Mouse (Mus musculus): ENCODE results near the gene Optn.
A peak's percentile ranks its signal among the peaks of the same experiment; 100 is the strongest.
"Not testable (repeated sequence)": the region's sequence is repeated elsewhere in the genome, so short reads cannot be mapped to it uniquely, and the experiment has no call there.

The Optn gene

GRCm38 (mm10) chr2:5063299-5064205, at the start of gene Optn:
TSS of gene Optn (minus strand) at chr2:5064051.
- DNase-seq (ENCODE audit: low read depth, low spot score), result peak; percentile 88

DNA sequence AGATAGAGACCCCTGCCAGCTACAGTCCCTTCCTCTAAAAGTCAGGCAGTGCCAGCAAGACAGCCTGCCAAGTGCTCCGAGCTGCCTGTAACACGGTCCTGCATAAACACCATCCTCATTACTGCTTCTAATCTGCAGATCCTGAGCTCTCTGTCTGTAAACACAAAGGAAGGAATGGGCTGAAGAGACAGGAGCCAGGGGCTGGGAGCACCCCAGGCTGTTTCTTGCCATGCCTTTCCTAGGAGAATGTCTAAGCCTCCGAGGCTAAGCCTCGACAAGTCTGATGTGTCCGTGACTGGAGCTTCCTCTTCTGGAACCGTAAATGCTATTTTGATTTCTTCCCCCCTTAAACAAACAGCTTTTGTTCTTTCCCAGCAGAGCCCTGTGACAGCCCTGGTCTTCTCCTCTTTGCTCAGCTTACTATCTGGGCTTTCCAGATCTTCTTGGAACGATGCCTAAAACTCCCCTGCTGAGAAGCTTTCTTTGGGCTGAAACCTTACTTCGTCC, 49.0 kb upstream of the Optn start:
- peak; percentile 23 for DNase-seq (ENCODE audit: low read depth, low spot score)

DNA sequence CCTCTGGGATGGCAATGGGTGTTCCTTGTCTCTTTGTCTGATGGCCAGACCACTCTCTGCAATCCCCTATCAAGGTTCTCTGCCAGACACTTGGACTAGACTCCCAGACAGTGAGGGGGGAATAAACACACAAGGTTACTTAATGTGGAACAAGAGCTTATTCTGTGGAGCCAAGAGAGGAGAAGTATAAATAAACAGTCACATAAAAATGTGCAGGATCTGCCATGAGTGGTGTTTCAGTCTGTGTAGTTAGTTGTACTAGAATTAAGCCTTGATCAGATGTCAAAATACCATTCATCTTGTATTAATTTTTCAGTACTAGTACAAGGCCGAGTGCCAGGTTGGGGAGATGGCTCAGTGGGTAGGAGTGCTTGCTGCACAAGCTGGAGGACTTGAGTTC, 39.0 kb upstream of the Optn start:
- no peak for DNase-seq (ENCODE audit: low read depth, low spot score)

GRCm38 (mm10) chr2:5101743-5102245, 37.9 kb upstream of the Optn start:
- no peak for DNase-seq (ENCODE audit: low read depth, low spot score)

DNA sequence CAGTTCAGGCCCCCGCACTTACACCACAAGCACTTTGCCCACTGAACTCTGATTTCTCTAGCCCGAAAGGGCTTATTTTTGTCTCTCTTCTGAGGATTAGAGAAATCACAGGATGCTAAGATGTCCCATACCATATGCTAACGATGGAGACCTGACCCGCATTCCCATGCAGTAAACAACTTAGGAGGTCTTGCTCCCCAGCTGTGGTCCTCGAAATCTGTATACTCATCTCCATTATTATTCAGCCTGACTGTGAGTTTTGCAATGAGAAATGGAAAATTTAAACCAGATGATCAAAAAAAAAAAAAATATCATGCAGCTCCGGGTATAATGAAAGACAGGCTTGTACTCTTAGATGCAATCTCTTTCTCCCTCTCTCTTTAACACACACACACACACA, 35.3 kb upstream of the Optn start:
- no peak for DNase-seq (ENCODE audit: low read depth, low spot score)

DNA sequence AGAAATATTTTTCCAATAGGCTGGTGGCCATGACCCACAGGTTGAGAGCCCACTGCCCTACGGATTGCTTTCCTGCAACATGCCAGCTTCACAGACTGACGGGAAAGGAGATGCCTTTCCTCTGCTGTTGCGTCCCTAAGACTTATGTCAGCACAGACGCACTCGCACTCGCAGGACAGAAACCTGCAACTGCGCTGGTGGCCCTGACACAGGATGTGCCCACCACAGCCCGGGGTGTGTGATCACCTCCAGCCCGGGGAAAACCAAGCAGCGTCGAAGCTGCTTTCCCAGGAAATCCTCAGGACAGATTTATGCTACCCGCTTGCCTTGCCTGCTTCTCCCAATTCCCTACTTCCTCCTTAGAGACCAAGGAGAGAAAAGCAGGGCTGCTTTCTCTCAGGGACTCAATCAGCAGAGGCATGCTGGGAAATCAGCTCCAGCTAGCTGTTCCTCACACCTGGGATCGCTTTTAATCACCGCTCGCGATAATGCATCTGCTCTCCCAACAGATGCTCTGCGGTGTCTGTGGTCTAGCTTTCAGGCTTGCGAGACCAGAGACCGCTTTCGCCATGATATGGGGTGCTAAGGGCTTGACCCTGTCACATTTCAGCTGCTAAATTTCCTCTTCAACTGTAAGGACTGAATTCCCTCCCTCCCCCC, 34.1 kb upstream of the Optn start:
- DNase-seq (ENCODE audit: low read depth, low spot score), result no peak

DNA sequence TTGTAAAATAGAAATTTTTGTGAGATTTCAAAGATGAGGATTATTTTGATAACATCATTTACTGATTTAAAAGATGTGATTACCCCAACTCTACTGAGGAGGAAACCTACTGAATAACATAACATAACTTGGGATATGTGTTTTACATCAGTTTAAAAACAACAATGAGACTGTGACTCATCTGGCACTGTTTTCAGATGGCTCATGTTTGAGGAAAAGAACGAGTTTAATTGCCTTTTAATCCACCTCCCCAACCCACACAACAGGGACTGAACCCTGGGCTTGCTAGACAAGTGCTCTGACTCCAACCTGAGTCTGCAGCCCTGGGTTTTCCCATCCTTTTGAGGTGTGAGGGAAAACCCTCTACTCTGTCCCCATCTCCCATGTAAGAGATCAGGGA, 31.5 kb upstream of the Optn start:
- DNase-seq (ENCODE audit: low read depth, low spot score), result no peak

GRCm38 (mm10) chr2:5094876-5095275, 31.0 kb upstream of the Optn start:
- DNase-seq (ENCODE audit: low read depth, low spot score), result no peak

DNA sequence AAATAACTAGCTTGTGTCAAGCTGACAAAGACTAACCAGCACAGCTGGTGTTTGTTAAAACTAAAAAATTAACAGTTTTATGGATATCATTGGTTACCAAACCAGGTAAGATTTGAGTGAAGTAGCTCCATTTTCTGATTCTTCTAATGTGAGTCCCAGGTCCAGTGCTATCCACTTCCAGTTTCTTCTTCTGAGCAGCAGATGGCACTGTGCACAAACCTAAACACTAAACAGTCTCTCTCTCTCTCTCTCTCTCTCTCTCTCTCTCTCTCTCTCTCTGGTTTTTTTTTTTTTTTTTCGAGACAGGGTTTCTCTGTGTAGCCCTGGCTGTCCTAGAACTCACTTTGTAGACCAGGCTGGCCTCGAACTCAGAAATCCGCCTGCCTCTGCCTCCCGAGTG, 26.5 kb upstream of the Optn start:
- DNase-seq (ENCODE audit: low read depth, low spot score), result peak; percentile 40

DNA sequence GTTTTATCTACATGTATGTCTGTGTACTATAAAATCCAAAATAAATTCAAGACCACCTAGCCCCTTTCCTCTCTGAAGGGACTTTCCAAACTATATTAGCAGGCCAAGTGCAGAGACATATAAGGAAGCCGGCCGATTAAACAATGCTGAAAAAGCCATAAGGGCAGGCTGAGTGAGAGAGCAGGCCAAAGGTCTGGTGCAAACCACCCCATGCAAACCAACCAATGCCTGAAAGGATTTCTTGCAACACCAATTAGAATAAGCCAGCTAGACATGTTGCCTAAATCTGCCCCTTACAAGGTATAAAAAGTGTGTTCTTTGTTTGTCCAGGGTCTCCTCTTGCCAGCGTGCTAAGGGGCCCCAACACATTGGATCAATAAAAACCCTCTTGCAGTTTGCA, 23.8 kb upstream of the Optn start:
- no peak for DNase-seq (ENCODE audit: low read depth, low spot score)

DNA sequence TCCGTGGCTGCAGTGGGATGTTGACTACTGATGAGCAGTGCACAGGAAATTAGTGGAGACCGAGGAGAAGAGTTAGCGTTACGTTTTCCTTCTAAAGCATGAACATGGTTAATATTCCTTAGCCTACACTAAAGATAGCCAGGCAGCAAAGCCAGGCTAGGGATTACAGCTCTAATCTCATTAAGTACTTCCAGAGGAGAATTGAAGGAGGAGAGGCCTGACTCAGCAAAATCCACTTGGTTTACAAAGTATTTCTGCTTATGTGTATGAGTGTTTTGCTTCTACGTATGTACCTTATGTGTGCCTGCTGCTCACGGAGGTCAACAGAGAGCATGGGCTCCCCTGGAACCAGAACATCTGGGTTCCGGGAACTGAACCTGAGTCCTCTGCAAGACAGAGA, 19.9 kb upstream of the Optn start:
- DNase-seq (ENCODE audit: low read depth, low spot score), result no peak

DNA sequence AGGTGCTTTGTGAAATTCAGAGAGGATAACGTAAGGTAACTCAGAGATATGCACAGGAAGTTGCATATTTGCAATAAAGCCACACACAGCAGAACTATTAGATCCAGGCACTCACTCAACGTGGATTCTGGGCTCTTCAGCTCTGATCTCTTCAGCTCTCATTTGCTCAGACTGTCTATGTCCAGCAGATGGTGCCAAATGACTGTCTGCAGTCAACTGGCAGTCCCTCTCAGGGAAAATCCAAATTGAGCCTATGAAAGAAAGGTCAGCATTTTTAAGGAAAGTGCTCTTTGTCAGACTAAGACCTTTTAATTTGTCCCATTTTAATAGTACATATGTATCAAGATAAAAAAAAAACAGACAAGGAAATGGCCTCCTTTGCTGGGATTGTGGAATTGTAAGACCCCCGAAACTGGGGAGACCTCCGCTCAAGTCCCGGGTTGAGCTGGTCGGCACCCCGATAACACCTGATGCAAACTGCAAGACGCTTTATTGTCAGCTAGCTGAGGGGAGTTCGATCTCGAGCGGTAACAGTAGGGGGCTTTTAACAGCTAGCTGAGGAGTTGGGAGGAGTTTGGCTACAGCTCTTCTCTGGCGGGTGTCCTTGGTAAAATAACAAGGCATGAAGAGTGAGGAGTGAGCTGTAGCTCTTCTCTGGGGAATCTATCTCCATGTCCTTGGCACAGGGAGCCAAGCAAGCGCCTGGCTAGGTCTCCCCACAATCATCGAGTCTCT, 16.4 kb upstream of the Optn start:
- DNase-seq (ENCODE audit: low read depth, low spot score), result peak; percentile 74

GRCm38 (mm10) chr2:5077937-5078336, 14.1 kb upstream of the Optn start:
- peak; percentile 64 for DNase-seq (ENCODE audit: low read depth, low spot score)

DNA sequence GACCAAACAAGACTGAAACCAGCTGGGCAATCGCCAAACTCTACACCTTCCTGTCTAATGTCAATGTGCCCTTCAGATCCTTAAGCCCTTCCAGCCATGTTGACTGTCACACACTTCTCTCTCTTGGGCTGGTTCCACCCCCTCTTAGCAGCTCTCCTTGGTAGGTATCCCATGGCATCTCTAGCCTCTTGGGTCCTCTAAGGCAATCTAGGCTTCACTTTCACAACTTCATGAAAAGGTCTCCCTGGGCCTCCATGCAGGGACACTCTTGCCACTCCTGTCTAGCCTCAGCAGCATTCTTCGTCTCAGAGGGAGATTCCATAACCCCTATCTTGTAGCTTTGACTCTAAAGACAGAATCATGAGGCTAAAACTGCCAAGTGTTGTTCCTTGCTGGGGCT, 13.6 kb upstream of the Optn start:
- no peak for DNase-seq (ENCODE audit: low read depth, low spot score)

- DNase-seq (ENCODE audit: low read depth, low spot score), result peak; percentile 53
Measured at GRCm38 (mm10) chr2:5075856-5076255, 12.0 kb upstream of the Optn start.

DNA sequence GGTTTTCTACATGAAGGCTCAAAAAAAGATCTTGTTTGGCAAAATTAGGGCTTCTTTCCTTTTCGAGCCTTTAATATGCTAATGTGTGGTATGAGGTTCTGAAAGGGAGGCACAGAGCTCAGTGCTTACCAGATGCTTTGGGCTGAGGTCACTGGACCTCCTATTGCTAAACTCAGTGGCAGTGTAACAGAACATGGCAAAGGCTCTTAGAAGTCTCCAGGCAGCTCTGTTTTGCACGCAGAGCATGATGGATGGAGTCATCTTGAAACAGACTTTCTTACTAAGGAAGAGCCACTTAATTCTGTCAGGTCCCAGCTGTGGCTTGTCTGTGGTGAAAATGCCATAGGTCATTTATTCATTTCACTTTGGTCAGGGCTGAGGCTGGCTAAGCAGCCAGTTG, 11.6 kb upstream of the Optn start:
- peak; percentile 26 for DNase-seq (ENCODE audit: low read depth, low spot score)

DNA sequence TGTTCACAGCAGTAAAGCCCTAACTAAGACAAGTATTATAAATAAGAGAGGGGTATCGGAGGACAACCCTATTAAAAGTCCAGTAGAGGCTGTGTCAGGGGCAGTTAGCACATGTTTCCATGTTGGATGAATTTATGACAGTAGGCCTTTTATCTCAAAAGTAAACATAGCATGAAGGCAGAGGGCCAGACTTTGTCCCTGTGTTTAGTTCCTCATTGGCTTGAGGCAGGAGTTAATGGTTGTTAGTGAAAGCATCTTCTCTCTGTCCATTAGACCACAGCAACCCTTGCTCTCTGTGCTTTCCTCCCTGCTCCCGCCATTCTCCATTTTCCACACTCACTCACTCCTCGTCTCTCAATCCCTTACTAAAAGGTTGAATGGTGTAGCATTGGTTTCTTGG, 9.9 kb upstream of the Optn start:
- DNase-seq (ENCODE audit: low read depth, low spot score), result no peak

- no peak for DNase-seq (ENCODE audit: low read depth, low spot score)
Measured at GRCm38 (mm10) chr2:5067951-5068350, 4.1 kb upstream of the Optn start.

GRCm38 (mm10) chr2:5067254-5067653, 3.4 kb upstream of the Optn start:
- not testable (repeated sequence) for DNase-seq (ENCODE audit: low read depth, low spot score)

DNA sequence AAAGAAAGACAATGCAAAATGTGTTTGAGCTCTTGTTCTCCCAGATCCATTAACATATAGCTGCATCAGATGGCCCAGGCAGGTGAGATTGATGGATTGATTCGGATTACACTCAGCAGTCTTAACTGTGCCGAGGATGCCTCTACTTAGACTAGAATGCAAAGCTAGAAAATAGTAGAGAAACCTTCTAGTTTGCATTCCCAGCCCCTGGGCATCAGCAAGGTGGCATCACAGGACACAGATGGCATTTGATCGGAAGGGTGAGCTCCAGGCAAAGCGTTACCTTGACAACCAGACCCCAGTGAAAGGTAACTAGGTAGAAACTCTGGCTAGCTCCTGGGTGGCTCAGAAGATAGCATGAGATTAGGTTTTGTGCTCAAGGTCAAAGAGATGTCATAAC, 396 bp upstream of the Optn start:
- DNase-seq (ENCODE audit: low read depth, low spot score), result no peak

- DNase-seq (ENCODE audit: low read depth, low spot score), result no peak
Measured at GRCm38 (mm10) chr2:5062496-5063298, 1.2 kb downstream of the Optn start.

Data from ZHBTc4 (cell line).